In the genomic region with DNA sequence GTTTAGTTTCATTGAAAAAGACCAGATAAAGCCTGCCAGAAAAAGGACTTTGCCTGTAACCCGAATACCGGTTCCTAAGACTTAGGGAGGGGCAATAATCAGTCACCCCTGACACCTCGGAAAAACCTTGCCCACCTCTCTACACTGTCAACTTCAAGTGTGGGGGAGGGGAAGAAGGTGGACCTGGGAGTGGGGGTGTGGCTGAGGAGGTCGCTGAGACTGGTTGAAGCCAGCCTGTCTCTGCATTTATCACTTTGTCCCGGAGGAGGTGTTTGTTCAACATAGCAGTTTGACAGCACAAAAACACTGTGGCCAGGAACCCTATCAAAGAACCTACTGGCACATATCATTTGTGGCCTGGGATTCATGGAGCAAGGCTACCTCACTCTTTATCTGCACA, we compare ENCODE assay signal across 8 mouse cellular contexts. TPM values are rescaled to one million over a fixed set of nuclear protein-coding genes. Genes with fewer than 3 reads are reported as not detected.
A peak's percentile ranks its signal among the peaks of the same experiment; 100 is the strongest.
DNase-seq lines count a peak whose midpoint lies in the region; ATAC-seq and TF ChIP-seq lines count a peak whose summit lies in the region.

No protein-coding gene starts in this region.

- TF ChIP-seq CTCF in ES-Bruce4 (IDR thresholded peaks at IDR 0.05; ENCODE audit: low read depth, low read length): no peak

- peak; percentile 45; the same call in 1 of the 2 replicates for TF ChIP-seq EP300 in ES-Bruce4 (IDR thresholded peaks at IDR 0.05; ENCODE audit: insufficient read depth, low read depth, low read length)

- H3K4me2 ChIP-seq in forebrain, embryonic 14.5 days (ENCODE audit: low read length): no peak overlapping the region
- H3K4me2 ChIP-seq in heart, embryonic 15.5 days: peak overlapping the region; percentile 33

- H3K4me3 ChIP-seq in forebrain, embryonic 10.5 days: no peak overlapping the region
- no peak overlapping the region for H3K4me3 ChIP-seq in forebrain, embryonic 14.5 days (ENCODE audit: low read depth, low read length)
- no peak overlapping the region for H3K4me3 ChIP-seq in ES-Bruce4 (ENCODE audit: low read depth, low read length)
- no peak overlapping the region for H3K4me3 ChIP-seq in heart, embryonic 15.5 days

- peak overlapping the region; percentile 48; the same call in 1 of the 2 replicates for H3K27ac ChIP-seq in forebrain, embryonic 10.5 days
- H3K27ac ChIP-seq in forebrain, embryonic 14.5 days (ENCODE audit: low read depth, low read length): no peak overlapping the region; the same call in 1 of the 2 replicates
- H3K27ac ChIP-seq in ES-Bruce4 (ENCODE audit: insufficient read depth, low read length): no peak overlapping the region
- peak overlapping the region; percentile 33 for H3K27ac ChIP-seq in heart, embryonic 15.5 days

- H3K4me1 ChIP-seq in forebrain, embryonic 10.5 days: peaks cover 98% of the 10 kb centered on the region
- peaks cover 70% of the 10 kb centered on the region for H3K4me1 ChIP-seq in forebrain, embryonic 14.5 days (ENCODE audit: control insufficient read depth, insufficient read depth, low read length)
- no peaks in the 10 kb centered on the region for H3K4me1 ChIP-seq in ES-Bruce4 (ENCODE audit: control insufficient read depth, insufficient read depth, low read length)
- peaks cover 76% of the 10 kb centered on the region for H3K4me1 ChIP-seq in heart, embryonic 15.5 days (replicated peaks)

- no peak for DNase-seq in forebrain, embryonic 10.5 days (ENCODE audit: extremely low spot score, low spot score)
- DNase-seq in forebrain, embryonic 14.5 days (ENCODE audit: low spot score): no peak
- peak; percentile 44 to 65 for DNase-seq in kidney, postnatal 4 days
- DNase-seq in frontal cortex, postnatal 10 days (ENCODE audit: low spot score in 2 of 2): no peak
- DNase-seq in thymus, postnatal 4 days: no peak
- no peak for DNase-seq in layer of hippocampus, postnatal 14 days (ENCODE audit: low spot score in 2 of 2)

- ATAC-seq in forebrain, embryonic 14.5 days: no peak
- ATAC-seq in heart, embryonic 15.5 days (replicated peaks; ENCODE audit: insufficient number of reproducible peaks, insufficient read depth, low FRiP score, low read depth): no peak

- no peaks in the 10 kb centered on the region for H3K27me3 ChIP-seq in forebrain, embryonic 10.5 days (ENCODE audit: poor library complexity, severe bottlenecking)
- H3K27me3 ChIP-seq in forebrain, embryonic 14.5 days (replicated peaks; ENCODE audit: control insufficient read depth, insufficient read depth, low read length): no peaks in the 10 kb centered on the region
- no peaks in the 10 kb centered on the region; the same call in 1 of the 2 replicates for H3K27me3 ChIP-seq in ES-Bruce4 (ENCODE audit: control insufficient read depth, insufficient read depth, low read length, poor library complexity, severe bottlenecking)
- no peaks in the 10 kb centered on the region for H3K27me3 ChIP-seq in heart, embryonic 15.5 days

- no peak for TF ChIP-seq POLR2A in ES-Bruce4 (IDR thresholded peaks at IDR 0.05; ENCODE audit: insufficient read depth, low read length)

- H3K9me3 ChIP-seq in forebrain, embryonic 10.5 days: no peaks in the 10 kb centered on the region
- no peaks in the 10 kb centered on the region for H3K9me3 ChIP-seq in forebrain, embryonic 14.5 days (replicated peaks; ENCODE audit: control insufficient read depth, low read length)
- no peaks in the 10 kb centered on the region for H3K9me3 ChIP-seq in ES-Bruce4 (replicated peaks; ENCODE audit: control insufficient read depth, insufficient read depth, low read length, poor library complexity, severe bottlenecking)
- H3K9me3 ChIP-seq in heart, embryonic 15.5 days (replicated peaks): no peaks in the 10 kb centered on the region

- no peak overlapping the region; the same call in 1 of the 2 replicates for H3K9ac ChIP-seq in forebrain, embryonic 14.5 days (ENCODE audit: low read length)
- H3K9ac ChIP-seq in ES-Bruce4 (ENCODE audit: low read depth, poor library complexity, severe bottlenecking): no peak overlapping the region
- no peak overlapping the region for H3K9ac ChIP-seq in heart, embryonic 15.5 days

- H3K36me3 ChIP-seq in forebrain, embryonic 10.5 days (replicated peaks): peaks cover 12% of the 10 kb centered on the region; the same call in 1 of the 2 replicates
- H3K36me3 ChIP-seq in forebrain, embryonic 14.5 days (ENCODE audit: control insufficient read depth, insufficient read depth, low read length): peaks cover 6% of the 10 kb centered on the region; the same call in 1 of the 2 replicates
- no peaks in the 10 kb centered on the region for H3K36me3 ChIP-seq in ES-Bruce4 (ENCODE audit: control insufficient read depth, insufficient read depth, low read length, poor library complexity, severe bottlenecking)
- peaks cover 3% of the 10 kb centered on the region; the same call in 1 of the 2 replicates for H3K36me3 ChIP-seq in heart, embryonic 15.5 days

- WGBS in forebrain, embryonic 10.5 days: 12% methylated on average over 5 of the region's 5 CpGs
- 4% methylated on average over 5 of the region's 5 CpGs for WGBS in forebrain, embryonic 14.5 days
- WGBS in heart, embryonic 15.5 days: 7% methylated on average over 5 of the region's 5 CpGs

RNA-seq across cellular contexts. Expression of a gene that starts 19.2 kb away (rescaled TPM):
- polyA plus RNA-seq in forebrain, embryonic 10.5 days (2016; fragmentation: Nextera tagmentation; extraction: Ambion mirVana): 30.2 and 30.4 TPM in 2 replicates
- 70.6 and 87.0 TPM in 2 replicates for polyA plus RNA-seq in forebrain, embryonic 14.5 days (2014; fragmentation: Nextera tagmentation; extraction: Ambion mirVana)
- polyA plus RNA-seq in ES-Bruce4 (2011; ENCODE audit: insufficient read depth, insufficient read length, low read depth, missing spikeins): 1.4 and 2.1 TPM in 2 replicates
- 21.4 and 28.7 TPM in 2 replicates for polyA plus RNA-seq in heart, embryonic 15.5 days (2015; fragmentation: Nextera tagmentation; extraction: Ambion mirVana)
- 100 to 1,000 TPM; 345 to 384 TPM for total RNA-seq in layer of hippocampus, postnatal 14 days (2021)

Comparison
In these comparisons a context has a peak if more than half of its experiments do, and no peak if none do; other contexts are left out.
1. H3K27ac ChIP-seq: peak in forebrain, embryonic 10.5 days (single experiment) and heart, embryonic 15.5 days (single experiment); none in forebrain, embryonic 14.5 days (single experiment) and ES-Bruce4 (single experiment).
2. DNase-seq: peak in kidney, postnatal 4 days (2 of 2); none in forebrain, embryonic 10.5 days (single experiment), forebrain, embryonic 14.5 days (single experiment), frontal cortex, postnatal 10 days (0 of 2), thymus, postnatal 4 days (single experiment) and layer of hippocampus, postnatal 14 days (0 of 2).